Mouse (Mus musculus): ENCODE data around the gene Caprin1.

Gene Caprin1

DNA sequence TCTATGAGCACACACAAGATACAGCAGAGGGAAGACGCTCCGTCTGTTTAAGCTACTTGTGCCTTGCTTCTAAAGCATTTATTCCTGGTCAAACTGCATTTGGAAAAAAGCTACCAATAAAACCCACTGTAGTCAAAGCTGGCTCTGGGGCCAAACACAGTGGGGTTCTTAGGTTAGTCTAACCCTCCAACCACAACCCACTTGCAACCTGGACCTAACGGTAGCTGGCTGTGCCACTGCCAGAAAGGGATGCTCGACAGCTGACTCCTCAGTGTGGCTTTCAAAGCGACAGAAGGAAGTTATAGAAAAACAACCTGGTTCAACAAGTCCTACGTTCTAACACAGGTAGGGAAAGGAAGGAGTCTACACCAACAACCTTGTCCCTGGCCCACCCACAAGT, 66.0 kb downstream of the Caprin1 start:
- in situ Hi-C loops (cut with MseI, MboI): loop anchor here (25.0 kb wide), 1 partner anchor 256 kb away; no protein-coding TSS in a partner anchor

GRCm38 (mm10) chr2:103730999-103731398, 66.5 kb downstream of the Caprin1 start:
- in situ Hi-C loops (cut with MseI, MboI): loop anchor here (25.0 kb wide), 1 partner anchor 256 kb away; no protein-coding TSS in a partner anchor

DNA sequence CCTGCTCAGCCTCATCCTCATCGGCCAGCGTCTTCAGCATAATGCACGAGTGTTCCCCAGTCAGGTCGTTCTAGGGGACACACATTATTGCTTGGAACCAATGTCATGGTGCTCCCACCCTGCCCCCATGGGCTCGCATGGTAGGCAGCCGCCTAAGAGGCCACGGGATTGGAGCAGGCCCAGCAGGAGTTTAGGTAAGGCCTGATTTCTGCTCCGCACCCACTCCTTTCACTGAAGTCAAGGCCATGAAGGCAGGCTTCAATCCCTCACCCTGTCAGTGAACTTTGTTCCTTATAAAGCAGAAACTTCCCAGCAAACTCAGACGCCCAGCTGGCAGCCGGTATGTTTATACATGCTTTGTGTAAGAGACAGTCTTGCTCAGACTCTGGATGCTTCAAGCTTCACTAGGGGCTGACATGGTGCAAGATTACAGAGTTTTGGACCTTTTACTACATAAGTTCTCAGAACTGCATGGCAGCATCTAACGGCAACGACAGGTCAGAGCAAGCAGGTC, 69.4 kb downstream of the Caprin1 start:
- in situ Hi-C loops (cut with MseI, MboI): loop anchor here (25.0 kb wide), 1 partner anchor 259 kb away; no protein-coding TSS in a partner anchor

DNA sequence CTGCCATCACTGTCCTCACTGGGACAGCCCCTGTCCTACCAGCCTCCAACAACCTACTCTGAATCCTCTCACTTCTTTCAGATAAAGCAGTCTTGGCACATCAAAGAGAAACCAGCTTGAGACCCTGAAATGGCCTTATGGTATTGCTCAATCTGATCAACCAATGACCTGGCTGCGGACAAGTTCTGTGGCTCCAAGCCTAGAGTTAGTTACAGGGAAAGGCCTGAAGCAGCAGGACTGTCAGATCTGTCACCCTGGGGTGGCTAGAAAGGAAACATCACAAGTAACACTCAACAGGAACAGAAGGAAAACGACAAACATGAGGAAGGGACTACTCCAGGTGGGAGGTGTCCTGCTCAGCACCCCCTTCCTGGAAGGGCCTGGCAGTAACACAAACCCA, 72.9 kb downstream of the Caprin1 start:
- in situ Hi-C loops (cut with MseI, MboI): loop anchor here (25.0 kb wide), 1 partner anchor 262 kb away; no protein-coding TSS in a partner anchor

DNA sequence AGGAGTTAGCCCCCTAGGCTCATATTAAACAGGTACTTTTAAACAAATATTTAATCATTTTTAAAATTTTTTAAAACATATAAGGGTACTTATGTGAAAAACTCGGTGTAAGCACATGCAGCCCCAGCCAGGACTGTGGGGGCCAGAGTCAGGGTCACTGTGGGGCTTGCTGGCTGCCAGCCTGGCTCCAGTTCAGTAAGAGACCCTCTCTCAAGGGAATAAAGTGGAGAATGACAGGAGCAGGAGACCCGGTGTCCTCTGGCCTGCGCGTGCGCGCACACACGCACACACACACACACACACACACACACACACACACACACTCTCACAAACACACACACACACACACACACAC, 78.2 kb downstream of the Caprin1 start:
- in situ Hi-C loops (cut with MseI, MboI): loop anchor here (5.0 to 25.0 kb wide), 2 partner anchors 157 to 257 kb away; no protein-coding TSS in a partner anchor

DNA sequence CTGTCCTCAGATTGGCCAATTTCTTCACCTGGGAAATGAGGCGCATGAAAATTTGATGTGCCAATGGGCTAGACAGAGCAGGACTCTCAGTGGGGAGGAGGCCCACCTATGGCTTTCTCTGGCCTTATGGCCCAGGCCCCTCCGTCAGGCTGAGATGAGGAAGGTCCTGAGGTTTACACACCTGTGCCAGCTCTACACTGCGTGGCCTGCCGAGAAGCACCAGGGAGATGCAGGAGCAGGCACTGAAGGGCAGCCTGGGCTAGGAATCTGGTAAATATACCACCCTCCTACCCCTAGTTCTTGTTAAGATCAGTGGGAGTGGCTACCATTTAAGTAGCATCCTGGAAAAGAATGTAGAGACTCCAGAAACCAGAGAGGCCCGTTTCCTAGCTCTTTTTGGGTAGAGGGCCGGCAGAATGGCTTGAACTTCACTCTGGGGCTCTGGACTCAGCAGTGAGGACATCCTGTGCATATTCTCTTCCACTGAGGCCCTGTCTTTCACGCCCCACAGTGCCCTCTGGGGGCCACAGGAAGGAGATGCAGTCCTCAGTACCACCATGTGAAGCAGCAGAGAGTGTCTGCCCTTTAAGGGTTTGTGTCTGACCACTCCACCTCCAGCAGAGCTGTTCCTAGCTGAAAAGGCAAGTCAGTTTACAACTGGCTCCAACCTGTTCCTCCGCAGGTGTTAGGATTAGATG, 78.7 kb downstream of the Caprin1 start:
- in situ Hi-C loops (cut with MseI, MboI): loop anchor here (5.0 to 25.0 kb wide), 2 partner anchors 156 to 256 kb away; no protein-coding TSS in a partner anchor

- in situ Hi-C loops (cut with MseI, MboI): loop anchor here (25.0 kb wide), 1 partner anchor 252 kb away; no protein-coding TSS in a partner anchor
Measured at GRCm38 (mm10) chr2:103714412-103714811, 83.0 kb downstream of the Caprin1 start.

GRCm38 (mm10) chr2:103713831-103714230, 83.6 kb downstream of the Caprin1 start:
- in situ Hi-C loops (cut with MseI, MboI): loop anchor here (25.0 kb wide), 1 partner anchor 252 kb away; no protein-coding TSS in a partner anchor

Data from mouse trophoblast stem cell (cell line).